Comparison of ENCODE assay signal across 24 mouse cellular contexts in the genomic region with DNA sequence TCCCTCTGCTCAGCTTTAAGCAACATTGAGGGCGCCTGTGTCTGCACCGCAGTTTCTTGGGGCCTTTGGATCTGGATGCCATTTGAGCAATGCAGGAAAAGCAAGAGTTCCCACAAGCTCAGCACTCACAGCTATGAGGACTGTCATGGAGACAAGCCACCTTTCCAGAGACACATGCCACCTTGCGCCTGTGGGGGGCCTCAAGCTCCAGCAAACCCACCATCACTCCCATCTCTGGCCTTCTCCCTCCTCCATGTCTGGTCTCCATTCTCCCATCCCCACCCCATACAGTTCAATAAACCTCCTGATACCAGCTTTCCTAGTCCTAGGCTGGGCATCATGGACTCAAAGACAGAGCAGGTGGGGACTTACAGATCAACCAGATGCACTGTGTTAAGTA.
A peak's percentile ranks its signal among the peaks of the same experiment; 100 is the strongest.
DNase-seq lines count a peak whose midpoint lies in the region; ATAC-seq and TF ChIP-seq lines count a peak whose summit lies in the region.
"Had no signal": no experiment of that assay in that cellular context is flagged by ENCODE, and none has a peak within 500 bp of the region (broad histone marks: within the 10 kb centered on the region; RNA-seq: fewer than 3 reads in every experiment).

No protein-coding gene starts in this region.

- WGBS in heart, embryonic 10.5 days = 91% methylated on average over 3 of the region's 3 CpGs
- WGBS in liver, postnatal 0 days (ENCODE audit: insufficient replicate concordance) = 71% methylated on average over 3 of the region's 3 CpGs
- WGBS in liver, embryonic 11.5 days = 97% methylated on average over 3 of the region's 3 CpGs
- 97% methylated on average over 3 of the region's 3 CpGs for WGBS in limb, embryonic 10.5 days
- WGBS in hindbrain, embryonic 14.5 days = 94% methylated on average over 3 of the region's 3 CpGs

- no peak overlapping the region for H3K4me3 ChIP-seq in heart, embryonic 10.5 days
- H3K4me3 ChIP-seq in liver, postnatal 0 days (ENCODE audit: low read depth, low read length) = no peak overlapping the region
- no peak overlapping the region for H3K4me3 ChIP-seq in liver, embryonic 11.5 days (ENCODE audit: low read depth, low read length)
- no peak overlapping the region for H3K4me3 ChIP-seq in limb, embryonic 10.5 days
- H3K4me3 ChIP-seq in hindbrain, embryonic 14.5 days (replicated peaks; ENCODE audit: low read length) = no peak overlapping the region
- H3K4me3 ChIP-seq: embryonic facial prominence, embryonic 13.5 days; erythroblast, embryonic 14.5 days; gastrocnemius, adult 2 months; hindbrain, embryonic 10.5 days; hindbrain, embryonic 13.5 days; intestine, embryonic 15.5 days had no signal

- no peak for TF ChIP-seq CTCF in liver, postnatal 0 days (IDR thresholded peaks at IDR 0.05; ENCODE audit: low read depth)

- no peak overlapping the region for H3K9ac ChIP-seq in liver, postnatal 0 days (replicated peaks)
- no peak overlapping the region for H3K9ac ChIP-seq in liver, embryonic 11.5 days (ENCODE audit: low read depth, low read length)
- no peak overlapping the region for H3K9ac ChIP-seq in hindbrain, embryonic 14.5 days
- H3K9ac ChIP-seq: embryonic facial prominence, embryonic 13.5 days; forebrain, postnatal 0 days; hindbrain, embryonic 13.5 days; intestine, embryonic 15.5 days had no signal

- H3K9me3 ChIP-seq in heart, embryonic 10.5 days = no peaks in the 10 kb centered on the region
- H3K9me3 ChIP-seq in liver, postnatal 0 days (ENCODE audit: low read length) = no peaks in the 10 kb centered on the region
- no peaks in the 10 kb centered on the region for H3K9me3 ChIP-seq in liver, embryonic 11.5 days (ENCODE audit: control insufficient read depth, low read length)
- H3K9me3 ChIP-seq in limb, embryonic 10.5 days (replicated peaks) = no peaks in the 10 kb centered on the region
- H3K9me3 ChIP-seq in hindbrain, embryonic 14.5 days (ENCODE audit: control insufficient read depth, low read length) = no peaks in the 10 kb centered on the region
- H3K9me3 ChIP-seq: embryonic facial prominence, embryonic 13.5 days; hindbrain, embryonic 10.5 days; hindbrain, embryonic 13.5 days; intestine, embryonic 15.5 days had no signal

- H3K4me2 ChIP-seq in liver, postnatal 0 days (ENCODE audit: low read depth, low read length) = no peak overlapping the region
- no peak overlapping the region for H3K4me2 ChIP-seq in liver, embryonic 11.5 days
- no peak overlapping the region for H3K4me2 ChIP-seq in hindbrain, embryonic 14.5 days (replicated peaks)
- H3K4me2 ChIP-seq: embryonic facial prominence, embryonic 13.5 days; hindbrain, embryonic 13.5 days; intestine, embryonic 15.5 days had no signal

- no peaks in the 10 kb centered on the region for H3K36me3 ChIP-seq in heart, embryonic 10.5 days
- H3K36me3 ChIP-seq in liver, postnatal 0 days (replicated peaks; ENCODE audit: insufficient read depth, low read length) = no peaks in the 10 kb centered on the region
- H3K36me3 ChIP-seq in liver, embryonic 11.5 days (ENCODE audit: control insufficient read depth, insufficient read depth, low read length) = no peaks in the 10 kb centered on the region
- no peaks in the 10 kb centered on the region for H3K36me3 ChIP-seq in limb, embryonic 10.5 days
- no peaks in the 10 kb centered on the region for H3K36me3 ChIP-seq in hindbrain, embryonic 14.5 days (replicated peaks; ENCODE audit: control insufficient read depth, insufficient read depth)
- H3K36me3 ChIP-seq: embryonic facial prominence, embryonic 13.5 days; hindbrain, embryonic 10.5 days; hindbrain, embryonic 13.5 days; intestine, embryonic 15.5 days had no signal

- ATAC-seq in liver, postnatal 0 days = no peak
- no peak for ATAC-seq in liver, embryonic 11.5 days (replicated peaks; ENCODE audit: low FRiP score)
- ATAC-seq in hindbrain, embryonic 14.5 days (ENCODE audit: low FRiP score) = no peak
- ATAC-seq: CD4-positive, CD25-positive, alpha-beta regulatory T cell, adult 4 months; forebrain, embryonic 14.5 days; forebrain, postnatal 0 days; hindbrain, postnatal 0 days; intestine, embryonic 15.5 days had no signal

- no peak for TF ChIP-seq EP300 in liver, postnatal 0 days (IDR thresholded peaks at IDR 0.05; ENCODE audit: low read depth)

- no peak overlapping the region for H3K27ac ChIP-seq in heart, embryonic 10.5 days
- H3K27ac ChIP-seq in liver, postnatal 0 days (ENCODE audit: low read depth) = no peak overlapping the region
- H3K27ac ChIP-seq in liver, embryonic 11.5 days (ENCODE audit: low read depth, low read length) = no peak overlapping the region
- no peak overlapping the region for H3K27ac ChIP-seq in limb, embryonic 10.5 days
- H3K27ac ChIP-seq in hindbrain, embryonic 14.5 days = no peak overlapping the region
- H3K27ac ChIP-seq: embryonic facial prominence, embryonic 13.5 days; gastrocnemius, adult 2 months; hindbrain, embryonic 10.5 days; hindbrain, embryonic 13.5 days; hindbrain, postnatal 0 days; intestine, embryonic 15.5 days had no signal

- H3K4me1 ChIP-seq in heart, embryonic 10.5 days = peaks cover 36% of the 10 kb centered on the region
- no peaks in the 10 kb centered on the region for H3K4me1 ChIP-seq in liver, postnatal 0 days (ENCODE audit: insufficient read depth)
- no peaks in the 10 kb centered on the region for H3K4me1 ChIP-seq in liver, embryonic 11.5 days (replicated peaks; ENCODE audit: control insufficient read depth, insufficient read depth, low read length)
- peaks cover 32% of the 10 kb centered on the region for H3K4me1 ChIP-seq in limb, embryonic 10.5 days
- H3K4me1 ChIP-seq in hindbrain, embryonic 14.5 days (replicated peaks; ENCODE audit: control insufficient read depth, insufficient read depth, low read length) = no peaks in the 10 kb centered on the region

- H3K27me3 ChIP-seq in heart, embryonic 10.5 days (ENCODE audit: insufficient read depth, poor library complexity, severe bottlenecking) = no peaks in the 10 kb centered on the region
- no peaks in the 10 kb centered on the region for H3K27me3 ChIP-seq in liver, postnatal 0 days (ENCODE audit: insufficient read depth, low read length)
- no peaks in the 10 kb centered on the region; the same call in 1 of the 2 replicates for H3K27me3 ChIP-seq in liver, embryonic 11.5 days (replicated peaks; ENCODE audit: control insufficient read depth, insufficient read depth, low read length)
- H3K27me3 ChIP-seq in limb, embryonic 10.5 days (ENCODE audit: low read depth, poor library complexity, severe bottlenecking) = no peaks in the 10 kb centered on the region
- H3K27me3 ChIP-seq in hindbrain, embryonic 14.5 days (ENCODE audit: control insufficient read depth, insufficient read depth, low read length) = no peaks in the 10 kb centered on the region
- H3K27me3 ChIP-seq: embryonic facial prominence, embryonic 13.5 days; intestine, embryonic 15.5 days had no signal

- intact Hi-C loops in heart, postnatal 25 days (cut with DNase I) = no loop called here

- DNase-seq in heart, embryonic 10.5 days (ENCODE audit: low spot score) = peak; percentile 51
- DNase-seq in heart, postnatal 25 days (ENCODE audit: low spot score) = no peak
- peak; percentile 6 for DNase-seq in liver, postnatal 0 days
- no peak for DNase-seq in liver, embryonic 11.5 days (ENCODE audit: low spot score)
- DNase-seq in limb, embryonic 10.5 days (ENCODE audit: low spot score) = peak; percentile 17
- no peak for DNase-seq in hindbrain, embryonic 14.5 days (ENCODE audit: low spot score)
- DNase-seq: adrenal gland, adult 2 months; cerebellum, adult 11 months; cerebellum, adult 2 months; cerebellum, adult 9-11 months; cerebellum, postnatal 25 days; forebrain, postnatal 0 days; gastrocnemius, adult 2 months; gastrocnemius, postnatal 14 days; heart, adult 18-20 months; heart, postnatal 36 days had no signal

Comparison
In these comparisons a context has a peak if more than half of its experiments do, and no peak if none do; other contexts are left out.
1. DNase-seq: peak in heart, embryonic 10.5 days (single experiment), liver, postnatal 0 days (single experiment) and limb, embryonic 10.5 days (single experiment); none in heart, postnatal 25 days (single experiment), liver, embryonic 11.5 days (single experiment) and hindbrain, embryonic 14.5 days (single experiment).